Mouse (Mus musculus) liver, postnatal 0 days (tissue): ENCODE results near the gene Prf1. TPM values are rescaled to one million over a fixed set of nuclear protein-coding genes. Genes with fewer than 3 reads are reported as not detected.

Experiments
- ATAC-seq: fragments of 200-750 bp; cut with Nextera tagmentation; 2 replicates; pipeline ENCODE4 v1.8.0; 2017; ENCODE audit warnings: mild to moderate bottlenecking, moderate library complexity
- DNase-seq: peaks from one replicate; pipeline ENCODE4 v3.0.0-alpha.2; 2016
- H3K27ac ChIP-seq: fragments of 300-500 bp; sonication (generic); 2 replicates; pipeline ENCODE4 v1.5.1; 2014; ENCODE audit warnings: antibody characterized with exemption, moderate library complexity, mild to moderate bottlenecking, low read depth
- H3K27me3 ChIP-seq: fragments of 300-500 bp; sonication (generic); 2 replicates; pipeline ENCODE4 v1.6.1; 2014; ENCODE audit warnings: low read length, control low read depth, mixed read lengths; ENCODE audit not compliant: insufficient read depth
- H3K36me3 ChIP-seq: fragments of 300-500 bp; sonication (generic); replicated peaks from 2 replicates; pipeline ENCODE4 v1.6.1; 2014; ENCODE audit warnings: mild to moderate bottlenecking, control low read depth, low read length, moderate library complexity, mixed read lengths; ENCODE audit not compliant: insufficient read depth
- H3K4me1 ChIP-seq: fragments of 300-500 bp; sonication (generic); 2 replicates; pipeline ENCODE4 v1.6.1; 2014; ENCODE audit warnings: antibody characterized with exemption, mild to moderate bottlenecking, control low read depth; ENCODE audit not compliant: insufficient read depth
- H3K4me2 ChIP-seq: fragments of 300-500 bp; sonication (generic); 2 replicates; pipeline ENCODE4 v1.6.1; 2014; ENCODE audit warnings: low read depth, mild to moderate bottlenecking, low read length, moderate library complexity, mixed read lengths
- H3K4me3 ChIP-seq: fragments of 300-500 bp; sonication (generic); 2 replicates; pipeline ENCODE4 v1.5.1; 2014; ENCODE audit warnings: low read depth, low read length
- H3K9ac ChIP-seq: fragments of 300-500 bp; sonication (generic); replicated peaks from 2 replicates; pipeline ENCODE4 v1.6.1; 2014; ENCODE audit warnings: mild to moderate bottlenecking, moderate library complexity
- H3K9me3 ChIP-seq: fragments of 300-500 bp; sonication (generic); 2 replicates; pipeline ENCODE4 v1.6.1; 2016; ENCODE audit warnings: mild to moderate bottlenecking, control low read depth, low read length, mixed read lengths
- CTCF ChIP-seq: sonication (generic); IDR thresholded peaks from 2 replicates; pipeline ENCODE4 v1.5.1; 2016; ENCODE audit warnings: antibody characterized with exemption, low read depth
- EP300 ChIP-seq: IDR thresholded peaks from 2 replicates; pipeline ENCODE4 v1.6.1; 2016; ENCODE audit warnings: antibody characterized with exemption, low read depth, mild to moderate bottlenecking
- WGBS: fragments of 180-500 bp; shearing (Covaris S2); extraction: QIAGEN DNeasy Blood & Tissue Kit; methylation state at CpG from one replicate; pipeline ENCODE4 v1.1.7; 2014; ENCODE audit not compliant: insufficient replicate concordance; 5-methylcytosine and 5-hydroxymethylcytosine counted together
- polyA plus RNA-seq: library from polyadenylated mRNA; unstranded; fragments of >200 nt; fragmentation: Nextera tagmentation; extraction: Ambion mirVana; gene quantifications from 2 replicates; pipeline ENCODE4 v1.2.1, GENCODE M21; 2015

The Prf1 gene
- polyA plus RNA-seq, 1 experiment from 2014 or later: 0.13 TPM

GRCm38 (mm10) chr10:61294242-61294641, 3.4 kb upstream of the Prf1 start:
- no peaks in the 10 kb centered on the region for H3K9me3 ChIP-seq
- WGBS: 75% methylated on average over 8 of the region's 8 CpGs
- H3K36me3 ChIP-seq: no peaks in the 10 kb centered on the region
- no peak overlapping the region for H3K4me2 ChIP-seq
- no peak overlapping the region for H3K4me3 ChIP-seq
- no peak for DNase-seq
- no peak for TF ChIP-seq CTCF
- no peak for TF ChIP-seq EP300
- H3K27me3 ChIP-seq: no peaks in the 10 kb centered on the region; the same call in 1 of the 2 replicates
- no peaks in the 10 kb centered on the region for H3K4me1 ChIP-seq
- no peak overlapping the region for H3K9ac ChIP-seq
- no peak overlapping the region for H3K27ac ChIP-seq
- no peak for ATAC-seq

GRCm38 (mm10) chr10:61296713-61297445, 754 bp upstream of the Prf1 start:
- Histone ChIP-seq H3K36me3 (no peaks in the 10 kb centered on the region), H3K27me3 (no peaks in the 10 kb centered on the region; the same call in 1 of the 2 replicates), H3K27ac (no peak overlapping the region), H3K4me1 (no peaks in the 10 kb centered on the region), H3K9me3 (no peaks in the 10 kb centered on the region), H3K9ac (no peak overlapping the region), H3K4me2 (no peak overlapping the region), H3K4me3 (no peak overlapping the region)
- 70% methylated on average over 8 of the region's 8 CpGs for WGBS
- DNase-seq (no peak), ATAC-seq (no peak)
- no peak for TF ChIP-seq EP300
- TF ChIP-seq CTCF: no peak

- TF ChIP-seq EP300 (no peak), CTCF (no peak)
- 39% methylated on average over 3 of the region's 3 CpGs for WGBS
- ATAC-seq: no peak
These were observed 3.4 kb downstream of the Prf1 start for GRCm38 (mm10) chr10:61300996-61301395.

GRCm38 (mm10) chr10:61304046-61304445, 6.4 kb downstream of the Prf1 start:
- no peaks in the 10 kb centered on the region for H3K9me3 ChIP-seq
- 82% methylated on average over 6 of the region's 6 CpGs for WGBS
- H3K27ac ChIP-seq: no peak overlapping the region
- TF ChIP-seq CTCF (no peak), EP300 (no peak)
- H3K27me3 ChIP-seq: no peaks in the 10 kb centered on the region
- no peaks in the 10 kb centered on the region for H3K4me1 ChIP-seq
- H3K36me3 ChIP-seq: no peaks in the 10 kb centered on the region
- no peak overlapping the region for H3K4me3 ChIP-seq
- no peak overlapping the region for H3K4me2 ChIP-seq
- DNase-seq: no peak
- no peak overlapping the region for H3K9ac ChIP-seq
- no peak for ATAC-seq

More at GRCm38 (mm10) chr10:61300996-61301395, 3.4 kb downstream of the Prf1 start:
- Histone ChIP-seq H3K9ac (no peak overlapping the region), H3K9me3 (no peaks in the 10 kb centered on the region), H3K4me2 (no peak overlapping the region), H3K27me3 (no peaks in the 10 kb centered on the region; the same call in 1 of the 2 replicates), H3K4me3 (no peak overlapping the region), H3K36me3 (no peaks in the 10 kb centered on the region), H3K27ac (no peak overlapping the region), H3K4me1 (no peaks in the 10 kb centered on the region)
- DNase-seq: no peak

GRCm38 (mm10) chr10:61305928-61306590, 8.4 kb downstream of the Prf1 start:
- Histone ChIP-seq H3K27me3 (no peaks in the 10 kb centered on the region), H3K36me3 (no peaks in the 10 kb centered on the region), H3K4me1 (no peaks in the 10 kb centered on the region), H3K4me3 (no peak overlapping the region), H3K9me3 (no peaks in the 10 kb centered on the region), H3K27ac (no peak overlapping the region), H3K9ac (no peak overlapping the region), H3K4me2 (no peak overlapping the region)
- WGBS: 44% methylated on average over 13 of the region's 13 CpGs
- no peak for TF ChIP-seq CTCF
- TF ChIP-seq EP300: no peak
- no peak for ATAC-seq
- no peak for DNase-seq

GRCm38 (mm10) chr10:61308706-61309320, 11.2 kb downstream of the Prf1 start:
- Histone ChIP-seq H3K9me3 (no peaks in the 10 kb centered on the region), H3K4me3 (no peak overlapping the region), H3K9ac (no peak overlapping the region), H3K36me3 (no peaks in the 10 kb centered on the region), H3K4me2 (no peak overlapping the region), H3K27ac (no peak overlapping the region), H3K4me1 (peaks cover 12% of the 10 kb centered on the region), H3K27me3 (no peaks in the 10 kb centered on the region)
- no peak for ATAC-seq
- TF ChIP-seq CTCF (no peak), EP300 (no peak)
- 63% methylated on average over 12 of the region's 12 CpGs for WGBS
- DNase-seq: no peak
